Comparison of ENCODE assay signal across 8 mouse cellular contexts in genomic region chr15:10177083-10177482, GRCm38 (mm10). TPM values are rescaled to one million over a fixed set of nuclear protein-coding genes. Genes with fewer than 3 reads are reported as not detected.
DNase-seq lines count a peak whose midpoint lies in the region; ATAC-seq and TF ChIP-seq lines count a peak whose summit lies in the region.

Gene Prlr, plus strand, starts transcription at chr15:10177238.

- peak within 1 kb of the TSS; percentile 17; the same call in 1 of the 2 replicates for H3K9ac ChIP-seq in kidney, embryonic 15.5 days
- H3K9ac ChIP-seq in hindbrain, embryonic 14.5 days = peak within 1 kb of the TSS; percentile 57
- peak within 1 kb of the TSS; percentile 59 for H3K9ac ChIP-seq in midbrain, postnatal 0 days (replicated peaks; ENCODE audit: low read length, poor library complexity, severe bottlenecking)

- no peak for DNase-seq in kidney, adult 8-10 months
- DNase-seq in brain, embryonic 14.5 days (ENCODE audit: low read depth) = peak; percentile 25
- DNase-seq in hindbrain, embryonic 14.5 days (ENCODE audit: low spot score) = no peak
- DNase-seq in midbrain, postnatal 0 days (ENCODE audit: low spot score) = no peak
- DNase-seq in right cerebral cortex, postnatal 4 days = no peak
- DNase-seq in spleen, adult 18-20 months = no peak
- DNase-seq in frontal cortex, postnatal 10 days (ENCODE audit: low spot score in 2 of 2) = no peak

- H3K4me3 ChIP-seq in kidney, embryonic 15.5 days (replicated peaks) = peak within 1 kb of the TSS; percentile 43
- peak within 1 kb of the TSS; percentile 42 for H3K4me3 ChIP-seq in hindbrain, embryonic 14.5 days (replicated peaks; ENCODE audit: low read length)
- H3K4me3 ChIP-seq in midbrain, postnatal 0 days (ENCODE audit: low read depth, low read length) = peak within 1 kb of the TSS; percentile 49

- no peaks in the 10 kb centered on the region for H3K9me3 ChIP-seq in kidney, embryonic 15.5 days (replicated peaks)
- H3K9me3 ChIP-seq in hindbrain, embryonic 14.5 days (ENCODE audit: control insufficient read depth, low read length) = no peaks in the 10 kb centered on the region
- no peaks in the 10 kb centered on the region for H3K9me3 ChIP-seq in midbrain, postnatal 0 days (ENCODE audit: low read length)

- peaks cover 13% of the 10 kb centered on the region; the same call in 1 of the 2 replicates for H3K27me3 ChIP-seq in kidney, embryonic 15.5 days
- peaks cover 6% of the 10 kb centered on the region; the same call in 1 of the 2 replicates for H3K27me3 ChIP-seq in hindbrain, embryonic 14.5 days (ENCODE audit: control insufficient read depth, insufficient read depth, low read length)
- H3K27me3 ChIP-seq in midbrain, postnatal 0 days (ENCODE audit: insufficient read depth, low read length) = no peaks in the 10 kb centered on the region

- H3K4me1 ChIP-seq in kidney, embryonic 15.5 days = peaks cover 11% of the 10 kb centered on the region
- peaks cover 12% of the 10 kb centered on the region; the same call in 1 of the 2 replicates for H3K4me1 ChIP-seq in hindbrain, embryonic 14.5 days (replicated peaks; ENCODE audit: control insufficient read depth, insufficient read depth, low read length)
- no peaks in the 10 kb centered on the region for H3K4me1 ChIP-seq in midbrain, postnatal 0 days (ENCODE audit: insufficient read depth, low read length)

- ATAC-seq in kidney, embryonic 15.5 days (replicated peaks; ENCODE audit: low FRiP score) = 0 out of 2 replicates have a peak, but pooled peaks have one; percentile 40
- no peak for ATAC-seq in hindbrain, embryonic 14.5 days (ENCODE audit: low FRiP score)
- 0 out of 2 replicates have a peak, but pooled peaks have one; percentile 27 for ATAC-seq in midbrain, postnatal 0 days (ENCODE audit: low FRiP score)

- whole genome bisulfite sequencing in kidney, embryonic 15.5 days = 2% methylated on average over 9 of the region's 9 CpGs
- WGBS in hindbrain, embryonic 14.5 days = 5% methylated on average over 9 of the region's 9 CpGs
- 8% methylated on average over 9 of the region's 9 CpGs for WGBS in midbrain, postnatal 0 days

- TF ChIP-seq POLR2A in brain, embryonic 14.5 days (IDR thresholded peaks at IDR 0.05; ENCODE audit: borderline replicate concordance, extremely low read depth, insufficient read depth, insufficient read length, poor library complexity, severe bottlenecking) = no peak

- H3K27ac ChIP-seq in kidney, embryonic 15.5 days = no peak within 1 kb of the TSS
- no peak within 1 kb of the TSS for H3K27ac ChIP-seq in hindbrain, embryonic 14.5 days
- no peak within 1 kb of the TSS for H3K27ac ChIP-seq in midbrain, postnatal 0 days (ENCODE audit: low read depth, low read length)

- H3K36me3 ChIP-seq in kidney, embryonic 15.5 days = no peaks in the 10 kb centered on the region
- no peaks in the 10 kb centered on the region for H3K36me3 ChIP-seq in hindbrain, embryonic 14.5 days (replicated peaks; ENCODE audit: control insufficient read depth, insufficient read depth)
- H3K36me3 ChIP-seq in midbrain, postnatal 0 days (ENCODE audit: insufficient read depth, low read length) = no peaks in the 10 kb centered on the region

- H3K4me2 ChIP-seq in kidney, embryonic 15.5 days = peak within 1 kb of the TSS; percentile 84
- peak within 1 kb of the TSS; percentile 81 for H3K4me2 ChIP-seq in hindbrain, embryonic 14.5 days (replicated peaks)
- H3K4me2 ChIP-seq in midbrain, postnatal 0 days (ENCODE audit: low read depth, low read length, poor library complexity, severe bottlenecking) = peak within 1 kb of the TSS; percentile 88

- no peak for TF ChIP-seq CTCF in brain, embryonic 14.5 days (IDR thresholded peaks at IDR 0.05; ENCODE audit: borderline replicate concordance, extremely low read depth, insufficient read depth, insufficient read length)
- no peak for TF ChIP-seq CTCF in midbrain, postnatal 0 days (IDR thresholded peaks at IDR 0.05)

RNA-seq across cellular contexts. Expression of gene Prlr, which starts in this region (rescaled TPM):
- 3.3 and 4.0 TPM in 2 replicates for polyA plus RNA-seq in kidney, embryonic 15.5 days (2015; fragmentation: Nextera tagmentation; extraction: Ambion mirVana)
- polyA plus RNA-seq in brain, embryonic 14.5 days (2012; rRNA removed) = 0.32 and 0.52 TPM in 2 replicates
- 1.8 and 1.9 TPM in 2 replicates for polyA plus RNA-seq in hindbrain, embryonic 14.5 days (2014; fragmentation: Nextera tagmentation; extraction: Ambion mirVana)
- total RNA-seq in midbrain, postnatal 0 days (2014; rRNA removed) = 2.3 and 5.5 TPM in 2 replicates
- polyA plus RNA-seq in midbrain, postnatal 0 days (2015; fragmentation: Nextera tagmentation; extraction: Ambion mirVana) = 3.6 and 4.8 TPM in 2 replicates

Comparison
In these comparisons a context has a peak if more than half of its experiments do, and no peak if none do; other contexts are left out.
1. Peak in DNase-seq in brain, embryonic 14.5 days; RNA of the gene not detected or under 1 TPM.